Mouse (Mus musculus) megakaryocyte, embryonic 14.5 days (primary cell): ENCODE measurements around the gene Gm3238. TPM values are rescaled to one million over a fixed set of nuclear protein-coding genes. Genes with fewer than 3 reads are reported as not detected.
"Not testable (repeated sequence)": the region's sequence is repeated elsewhere in the genome, so short reads cannot be mapped to it uniquely, and the experiment has no call there.

Experiments used
- H3K27me3 ChIP-seq: replicated peaks from 2 replicates; pipeline ENCODE3; 2012; ENCODE audit warnings: inconsistent platforms
- H3K36me3 ChIP-seq: replicated peaks from 2 replicates; pipeline ENCODE3; 2012; ENCODE audit warnings: low read length, inconsistent platforms, mixed read lengths
- H3K4me1 ChIP-seq: 2 replicates; pipeline ENCODE4 v1.6.1; 2012; ENCODE audit warnings: inconsistent platforms
- H3K4me3 ChIP-seq: replicated peaks from 2 replicates; pipeline ENCODE3; 2012; ENCODE audit warnings: moderate library complexity, mild to moderate bottlenecking, inconsistent platforms
- H3K9me3 ChIP-seq: 2 replicates; pipeline ENCODE4 v1.6.1; 2012; ENCODE audit warnings: inconsistent platforms
- FLI1 ChIP-seq: IDR thresholded peaks from 2 replicates; pipeline ENCODE4 v1.6.1; 2012; ENCODE audit warnings: low read length, inconsistent platforms, mixed read lengths
- GATA1 ChIP-seq: IDR thresholded peaks from 3 replicates; pipeline ENCODE4 v1.6.1; 2012; ENCODE audit warnings: mixed read lengths, low read length, inconsistent platforms, borderline replicate concordance
- polyA plus RNA-seq: library from polyadenylated mRNA; stranded (reverse); fragments of >175 nt; gene quantifications from 2 replicates; pipeline ENCODE4 v1.2.3, GENCODE M21; 2012; ENCODE audit warnings: low replicate concordance; ENCODE audit not compliant: insufficient read depth

The Gm3238 gene
- polyA plus RNA-seq, 1 experiment, result not detected

DNA sequence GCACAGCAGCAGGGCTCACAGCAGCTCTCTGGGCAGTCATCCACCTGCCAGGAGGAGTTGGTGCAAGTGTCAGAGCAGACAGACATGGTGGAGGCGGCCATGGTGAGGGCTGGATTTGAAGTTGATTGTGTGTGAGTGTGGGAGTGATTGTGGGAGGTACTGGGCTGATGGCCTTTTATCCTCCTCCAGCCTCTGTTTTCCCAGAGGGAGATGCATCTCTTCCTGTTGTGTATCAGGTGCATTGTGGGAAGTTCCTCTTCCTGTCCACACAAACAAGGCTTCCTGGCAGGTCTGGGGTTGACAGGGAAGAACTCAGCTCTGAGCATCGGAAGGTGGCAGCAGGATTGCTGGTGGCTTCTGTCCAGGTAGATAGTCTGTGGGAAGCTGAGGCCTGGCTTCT, 23.9 kb upstream of the Gm3238 start, which contains the start of gene Gm9639:
Gene Gm9639 (minus strand): TSS at position 101 of the 400 bp plus-strand sequence.
- TF ChIP-seq GATA1, result no peak
- no peaks in the 10 kb centered on the region for H3K36me3 ChIP-seq

DNA sequence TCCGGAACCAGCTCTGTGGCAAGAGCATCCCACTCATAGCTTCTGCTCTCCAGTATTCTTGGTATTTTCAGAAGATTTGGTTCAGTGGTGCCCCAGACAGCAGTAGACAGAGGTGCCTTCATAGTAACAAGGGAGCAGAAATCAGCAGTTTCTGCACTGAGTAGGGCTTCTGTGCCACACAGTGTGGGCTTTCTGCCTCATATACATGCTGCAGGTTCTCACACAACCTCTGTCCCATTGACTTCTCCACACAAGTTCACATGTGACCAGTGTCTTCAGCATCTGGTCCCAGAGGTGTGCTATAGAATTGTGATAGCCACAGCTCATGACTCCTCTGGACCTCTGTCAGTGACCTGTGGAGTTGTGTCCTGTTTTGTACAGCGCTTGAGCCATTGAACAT, 17.5 kb upstream of the Gm3238 start:
- Histone ChIP-seq H3K9me3 (no peaks in the 10 kb centered on the region), H3K36me3 (no peaks in the 10 kb centered on the region), H3K4me3 (no peak overlapping the region), H3K4me1 (no peaks in the 10 kb centered on the region), H3K27me3 (peaks cover 9% of the 10 kb centered on the region)
- TF ChIP-seq FLI1 (no peak), GATA1 (no peak)

More for the DNA sequence above, 23.9 kb upstream of the Gm3238 start, which contains the start of gene Gm9639:
- Histone ChIP-seq H3K4me3 (no peak within 1 kb of the TSS), H3K4me1 (peaks cover 34% of the 10 kb centered on the region), H3K27me3 (peaks cover 33% of the 10 kb centered on the region), H3K9me3 (no peaks in the 10 kb centered on the region)

DNA sequence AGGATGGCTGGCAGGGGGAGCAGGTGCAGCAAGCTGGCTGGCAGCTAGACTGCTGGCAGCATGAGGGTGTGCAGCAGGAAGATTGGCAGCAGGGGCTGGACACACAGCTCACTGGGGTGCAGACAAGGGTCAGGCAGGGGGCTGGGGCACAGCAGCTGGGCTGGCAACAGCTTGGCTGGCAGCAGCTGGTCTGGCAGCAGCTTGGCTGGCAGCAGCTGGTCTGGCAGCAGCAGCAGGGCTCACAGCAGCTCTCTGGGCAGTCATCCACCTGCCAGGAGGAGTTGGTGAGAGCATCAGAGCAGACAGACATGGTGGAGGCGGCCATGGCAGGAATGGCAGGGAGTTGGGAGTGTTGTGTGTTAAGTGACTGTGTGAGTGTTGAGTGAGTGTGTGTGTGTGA, 16.8 kb upstream of the Gm3238 start, which contains the start of gene Gm7137:
Gene Gm7137 (minus strand): TSS at position 325 of the 400 bp plus-strand sequence.
- not testable (repeated sequence) for H3K9me3 ChIP-seq, H3K36me3 ChIP-seq, H3K27me3 ChIP-seq, H3K4me1 ChIP-seq, H3K4me3 ChIP-seq

DNA sequence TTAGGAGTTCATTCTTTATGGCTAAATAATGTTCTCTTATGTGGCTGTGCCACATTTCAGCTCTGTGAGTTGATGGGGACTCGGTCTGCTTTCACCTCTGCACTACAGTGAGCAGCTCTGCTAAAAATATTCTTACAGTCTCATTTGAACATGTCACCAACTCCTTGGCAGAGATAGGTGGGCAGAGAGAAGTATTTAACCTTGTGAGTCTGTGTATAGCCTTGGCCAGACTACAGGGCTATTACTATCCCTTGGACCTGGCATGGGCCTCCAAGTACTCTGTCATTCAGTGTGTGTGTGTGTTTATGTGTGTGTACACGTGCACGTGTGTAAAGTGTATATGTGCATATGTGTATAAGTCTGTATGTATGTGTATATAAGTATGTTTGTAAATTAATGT, 12.3 kb upstream of the Gm3238 start:
- not testable (repeated sequence) for H3K36me3 ChIP-seq, H3K4me1 ChIP-seq

DNA sequence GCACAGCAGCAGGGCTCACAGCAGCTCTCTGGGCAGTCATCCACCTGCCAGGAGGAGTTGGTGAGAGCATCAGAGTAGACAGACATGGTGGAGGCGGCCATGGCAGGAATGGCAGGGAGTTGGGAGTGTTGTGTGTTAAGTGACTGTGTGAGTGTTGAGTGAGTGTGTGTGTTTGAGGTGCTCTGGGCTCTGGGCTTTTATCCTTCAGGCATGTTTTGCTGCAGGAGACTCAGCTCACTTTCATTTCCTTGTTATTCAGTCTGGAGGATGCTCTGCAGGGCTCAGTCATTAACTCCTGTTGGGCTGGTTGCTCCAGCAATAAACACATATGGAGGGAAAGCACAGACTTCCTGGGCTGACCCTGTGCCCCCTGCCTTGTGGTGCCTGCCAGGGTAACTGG, 11.3 kb upstream of the Gm3238 start, which contains the start of gene Gm3250:
Gene Gm3250 (minus strand): TSS at position 101 of the 400 bp plus-strand sequence.
- not testable (repeated sequence) for H3K4me1 ChIP-seq, H3K36me3 ChIP-seq, H3K4me3 ChIP-seq, H3K27me3 ChIP-seq, H3K9me3 ChIP-seq

More for the DNA sequence above, 12.3 kb upstream of the Gm3238 start:
- H3K27me3 ChIP-seq, H3K4me3 ChIP-seq, H3K9me3 ChIP-seq: not testable (repeated sequence)

DNA sequence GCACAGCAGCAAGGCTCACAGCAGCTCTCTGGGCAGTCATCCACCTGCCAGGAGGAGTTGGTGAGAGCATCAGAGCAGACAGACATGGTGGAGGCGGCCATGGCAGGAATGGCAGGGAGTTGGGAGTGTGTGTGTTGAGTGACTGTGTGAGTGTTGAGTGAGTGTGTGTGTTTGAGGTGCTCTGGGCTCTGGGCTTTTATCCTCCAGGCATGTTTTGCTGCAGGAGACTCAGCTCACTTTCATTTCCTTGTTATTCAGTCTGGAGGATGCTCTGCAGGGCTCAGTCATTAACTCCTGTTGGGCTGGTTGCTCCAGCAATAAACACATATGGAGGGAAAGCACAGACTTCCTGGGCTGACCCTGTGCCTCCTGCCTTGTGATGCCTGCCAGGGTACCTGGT, 5.7 kb upstream of the Gm3238 start, which contains the start of gene Gm7138:
Gene Gm7138 (minus strand): TSS at position 101 of the 400 bp plus-strand sequence.
- H3K4me3 ChIP-seq, H3K27me3 ChIP-seq, H3K9me3 ChIP-seq, H3K36me3 ChIP-seq, H3K4me1 ChIP-seq: not testable (repeated sequence)

DNA sequence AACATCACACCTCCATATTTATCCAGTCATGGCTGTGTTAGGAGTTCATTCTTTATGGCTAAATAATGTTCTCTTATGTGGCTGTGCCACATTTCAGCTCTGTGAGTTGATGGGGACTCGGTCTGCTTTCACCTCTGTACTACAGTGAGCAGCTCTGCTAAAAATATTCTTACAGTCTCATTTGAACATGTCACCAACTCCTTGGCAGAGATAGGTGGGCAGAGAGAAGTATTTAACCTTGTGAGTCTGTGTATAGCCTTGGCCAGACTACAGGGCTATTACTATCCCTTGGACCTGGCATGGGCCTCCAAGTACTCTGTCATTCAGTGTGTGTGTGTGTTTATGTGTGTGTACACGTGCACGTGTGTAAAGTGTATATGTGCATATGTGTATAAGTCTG, 1.0 kb upstream of the Gm3238 start:
- H3K4me1 ChIP-seq, H3K27me3 ChIP-seq, H3K36me3 ChIP-seq, H3K9me3 ChIP-seq, H3K4me3 ChIP-seq: not testable (repeated sequence)

DNA sequence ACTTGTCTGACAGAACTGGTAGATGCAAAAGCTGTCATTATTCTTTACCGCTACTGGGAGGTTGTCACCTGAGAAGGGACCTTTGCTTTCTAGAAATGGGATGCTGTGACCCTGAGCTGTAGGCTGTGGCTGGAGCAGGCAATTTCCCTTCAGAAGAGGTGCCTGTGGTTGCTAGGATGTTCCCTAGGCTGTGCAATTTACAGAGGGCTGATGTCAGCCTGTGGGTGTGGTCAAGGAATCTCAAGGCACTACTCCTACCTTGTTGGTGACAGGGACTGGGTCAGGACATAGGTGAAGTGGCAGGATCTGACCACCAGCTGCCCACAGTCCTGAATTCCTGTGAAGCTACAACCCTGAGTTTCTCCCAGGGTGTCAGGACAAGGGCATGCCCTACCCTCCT, 1.4 kb downstream of the Gm3238 start:
- TF ChIP-seq FLI1 (no peak), GATA1 (no peak)
- H3K27me3 ChIP-seq, result peaks cover 8% of the 10 kb centered on the region
- H3K4me1 ChIP-seq, result no peaks in the 10 kb centered on the region
- H3K9me3 ChIP-seq, result no peaks in the 10 kb centered on the region
- H3K36me3 ChIP-seq, result no peaks in the 10 kb centered on the region
- no peak overlapping the region for H3K4me3 ChIP-seq

DNA sequence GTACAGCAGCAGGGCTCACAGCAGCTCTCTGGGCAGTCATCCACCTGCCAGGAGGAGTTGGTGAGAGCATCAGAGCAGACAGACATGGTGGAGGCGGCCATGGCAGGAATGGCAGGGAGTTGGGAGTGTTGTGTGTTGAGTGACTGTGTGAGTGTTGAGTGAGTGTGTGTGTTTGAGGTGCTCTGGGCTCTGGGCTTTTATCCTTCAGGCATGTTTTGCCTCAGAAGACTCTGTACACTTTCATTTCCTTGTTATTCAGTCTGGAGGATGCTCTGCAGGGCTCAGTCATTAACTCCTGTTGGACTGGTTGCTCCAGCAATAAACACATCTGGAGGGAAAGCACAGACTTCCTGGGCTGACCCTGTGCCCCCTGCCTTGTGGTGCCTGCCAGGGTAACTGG, 11.5 kb downstream of the Gm3238 start, which contains the start of gene Gm3233:
Gene Gm3233 (minus strand): TSS at position 101 of the 400 bp plus-strand sequence.
- not testable (repeated sequence) for H3K36me3 ChIP-seq, H3K9me3 ChIP-seq, H3K4me1 ChIP-seq, H3K4me3 ChIP-seq
- peaks cover 11% of the 10 kb centered on the region for H3K27me3 ChIP-seq

DNA sequence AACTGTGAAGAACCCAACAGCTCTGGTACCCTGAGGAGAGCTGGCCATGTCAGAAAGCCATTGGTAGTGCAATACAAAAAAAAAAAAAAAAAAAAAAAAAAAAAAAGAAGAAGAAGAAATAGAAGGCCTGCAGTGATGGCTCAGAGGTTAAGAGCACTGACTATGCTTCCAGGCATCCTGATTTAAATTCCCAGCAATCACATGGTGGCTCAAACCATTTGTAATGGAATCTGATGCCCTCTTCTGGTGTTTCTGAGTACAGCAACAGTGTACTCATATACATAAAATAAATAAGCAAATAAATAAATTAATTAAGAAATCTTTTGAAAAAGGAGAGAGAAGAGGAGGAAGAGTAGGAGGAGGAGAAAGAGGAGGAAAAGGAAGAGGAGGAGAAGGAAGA, 17.7 kb downstream of the Gm3238 start:
- TF ChIP-seq GATA1, result no peak
- TF ChIP-seq FLI1, result no peak
- H3K36me3 ChIP-seq, result no peaks in the 10 kb centered on the region
- H3K4me1 ChIP-seq, result peaks cover 5% of the 10 kb centered on the region; the same call in 1 of the 2 replicates
- peaks cover 24% of the 10 kb centered on the region for H3K27me3 ChIP-seq
- H3K9me3 ChIP-seq, result peaks cover 10% of the 10 kb centered on the region
- no peak overlapping the region for H3K4me3 ChIP-seq

DNA sequence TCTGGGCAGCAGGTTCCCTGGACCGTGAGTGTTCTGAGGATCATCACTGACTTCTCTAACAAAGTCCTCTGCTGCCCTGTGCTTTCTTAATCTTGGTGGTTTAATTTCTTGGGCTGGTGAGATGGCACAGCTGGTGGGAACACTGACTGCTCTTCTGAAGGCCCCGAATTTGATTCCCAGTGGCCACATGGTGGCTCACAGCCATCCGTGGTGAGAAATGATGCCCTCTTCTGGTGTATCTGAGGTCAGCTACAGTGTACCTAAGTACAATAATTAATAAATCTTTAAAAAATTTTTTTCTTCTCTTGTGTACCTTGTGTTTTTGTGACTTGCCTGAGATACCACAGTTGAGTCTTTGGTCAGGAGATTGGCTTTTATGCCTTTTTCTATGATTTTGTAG, 18.8 kb downstream of the Gm3238 start:
- not testable (repeated sequence) for H3K4me3 ChIP-seq, H3K36me3 ChIP-seq, H3K4me1 ChIP-seq
- peaks cover 25% of the 10 kb centered on the region for H3K27me3 ChIP-seq
- peaks cover 21% of the 10 kb centered on the region for H3K9me3 ChIP-seq

DNA sequence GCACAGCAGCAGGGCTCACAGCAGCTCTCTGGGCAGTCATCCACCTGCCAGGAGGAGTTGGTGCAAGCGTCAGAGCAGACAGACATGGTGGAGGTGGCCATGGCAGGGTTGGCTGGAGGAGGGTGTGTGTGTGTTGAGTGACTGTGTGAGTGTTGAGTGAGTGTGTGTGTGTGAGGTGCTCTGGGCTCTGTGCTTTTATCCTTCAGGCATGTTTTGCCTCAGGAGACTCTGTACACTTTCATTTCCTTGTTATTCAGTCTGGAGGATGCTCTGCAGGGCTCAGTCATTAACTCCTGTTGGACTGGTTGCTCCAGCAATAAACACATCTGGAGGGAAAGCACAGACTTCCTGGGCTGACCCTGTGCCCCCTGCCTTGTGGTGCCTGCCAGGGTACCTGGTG, 19.9 kb downstream of the Gm3238 start, which contains the start of gene Gm9736:
Gene Gm9736 (minus strand): TSS at position 101 of the 400 bp plus-strand sequence.
- H3K9me3 ChIP-seq, result peaks cover 29% of the 10 kb centered on the region
- peaks cover 23% of the 10 kb centered on the region for H3K27me3 ChIP-seq
- not testable (repeated sequence) for H3K4me1 ChIP-seq, H3K36me3 ChIP-seq
- peak within 1 kb of the TSS; percentile 50 for H3K4me3 ChIP-seq

DNA sequence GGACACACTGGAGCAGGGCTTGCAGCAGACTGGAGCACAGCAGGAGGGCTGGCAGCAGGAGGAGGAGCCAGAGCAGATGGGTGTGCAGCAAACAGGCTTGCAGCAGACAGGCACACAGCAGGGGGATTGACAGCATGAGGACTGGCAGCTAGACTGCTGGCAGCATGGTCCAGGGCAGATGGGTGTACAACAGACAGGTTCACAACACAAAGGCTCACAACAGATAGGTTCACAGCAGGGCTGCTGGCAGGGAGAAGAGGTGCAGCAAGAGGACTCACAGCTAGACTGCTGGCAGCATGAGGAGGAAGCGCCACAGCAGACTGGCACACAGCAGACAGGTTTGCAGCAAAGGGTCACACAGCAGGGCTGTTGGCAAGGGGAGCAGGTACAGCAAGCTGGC, 20.4 kb downstream of the Gm3238 start:
- H3K4me3 ChIP-seq, result peak overlapping the region; percentile 50
- peaks cover 34% of the 10 kb centered on the region for H3K9me3 ChIP-seq
- H3K4me1 ChIP-seq, H3K36me3 ChIP-seq: not testable (repeated sequence)
- peaks cover 28% of the 10 kb centered on the region for H3K27me3 ChIP-seq

DNA sequence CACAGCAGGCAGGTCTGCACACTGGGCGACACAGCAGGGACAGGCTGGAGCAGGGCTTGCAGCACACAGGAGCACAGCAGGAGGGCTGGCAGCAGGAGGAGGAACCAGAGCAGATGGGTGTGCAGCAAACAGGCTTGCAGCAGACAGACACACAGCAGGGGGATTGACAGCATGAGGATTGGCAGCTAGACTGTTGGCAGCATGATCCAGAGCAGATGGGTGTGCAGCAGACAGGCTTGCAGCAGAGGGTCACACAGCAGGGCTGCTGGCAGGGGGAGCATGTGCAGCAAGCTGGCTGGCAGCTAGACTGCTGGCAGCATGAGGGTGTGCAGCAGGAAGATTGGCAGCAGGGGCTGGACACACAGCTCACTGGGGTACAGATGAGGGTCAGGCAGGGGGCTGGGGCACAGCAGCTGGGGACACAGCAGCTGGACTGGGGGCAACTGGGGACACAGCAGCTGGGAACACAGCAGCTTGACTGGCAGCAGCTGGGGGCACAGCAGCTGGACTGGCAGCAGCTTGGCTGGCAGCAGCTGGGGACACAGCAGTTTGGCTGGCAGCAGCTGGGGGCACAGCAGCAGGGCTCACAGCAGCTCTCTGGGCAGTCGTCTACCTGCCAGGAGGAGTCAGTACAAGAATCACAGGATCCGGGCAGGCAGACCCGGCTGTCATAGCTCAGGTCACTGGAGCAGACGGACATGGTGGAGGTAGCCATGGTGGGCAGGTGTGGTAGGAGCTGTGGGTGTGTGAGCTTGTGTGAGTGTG, 29.0 kb downstream of the Gm3238 start, which contains the start of gene Gm18596:
Gene Gm18596 (minus strand): TSS at position 715 of the 765 bp plus-strand sequence.
- Histone ChIP-seq H3K9me3 (peaks cover 11% of the 10 kb centered on the region), H3K27me3 (peaks cover 41% of the 10 kb centered on the region)
- not testable (repeated sequence) for H3K4me1 ChIP-seq, H3K4me3 ChIP-seq, H3K36me3 ChIP-seq
